Mouse (Mus musculus) myocyte (in vitro differentiated cells): ENCODE results near the gene Rad54l.

Source experiments
- CEBPB ChIP-seq: IDR thresholded peaks from 2 replicates; pipeline ENCODE4 v1.6.1; 2011; ENCODE audit warnings: mild to moderate bottlenecking, moderate library complexity; ENCODE audit not compliant: poor library complexity, insufficient read depth, severe bottlenecking
- E2F4 ChIP-seq: IDR thresholded peaks from one replicate; pipeline ENCODE4 v1.6.1; 2011; ENCODE audit warnings: mild to moderate bottlenecking, control low read depth, moderate library complexity; ENCODE audit not compliant: insufficient read depth
- MAX ChIP-seq: IDR thresholded peaks from one replicate; pipeline ENCODE4 v1.6.1; 2011; ENCODE audit warnings: low read depth, mild to moderate bottlenecking, control low read depth
- MYOD1 ChIP-seq, 3 experiments: IDR thresholded peaks; one replicate each; pipeline ENCODE4 v1.6.1; 2011; ENCODE audit warnings: control low read depth in 2 of 3, low read depth in 2 of 3, mild to moderate bottlenecking in 2 of 3, moderate library complexity in 1 of 3; ENCODE audit not compliant: insufficient read length in 2 of 3, control insufficient read depth in 1 of 3
- MYOG ChIP-seq, 3 experiments: IDR thresholded peaks; one replicate each; pipeline ENCODE4 v1.6.1; 2011; ENCODE audit warnings: control low read depth in 2 of 3, low read depth in 2 of 3, mild to moderate bottlenecking in 2 of 3; ENCODE audit not compliant: insufficient read length in 2 of 3, control insufficient read depth in 1 of 3, insufficient read depth in 1 of 3
- POLR2A ChIP-seq: IDR thresholded peaks from one replicate; pipeline ENCODE4 v1.6.1; 2011; ENCODE audit warnings: low read depth, mild to moderate bottlenecking, control low read depth, moderate library complexity; ENCODE audit not compliant: insufficient read length
- TCF12 ChIP-seq: IDR thresholded peaks from one replicate; pipeline ENCODE4 v1.6.1; 2011; ENCODE audit warnings: mild to moderate bottlenecking, control low read depth; ENCODE audit not compliant: poor library complexity, insufficient read depth, severe bottlenecking
- TCF3 ChIP-seq: IDR thresholded peaks from one replicate; pipeline ENCODE4 v1.6.1; 2011; ENCODE audit warnings: low read depth, control low read depth; ENCODE audit not compliant: insufficient read length
- USF1 ChIP-seq: IDR thresholded peaks from one replicate; pipeline ENCODE4 v1.6.1; 2011; ENCODE audit warnings: low read depth, mild to moderate bottlenecking, control low read depth, moderate library complexity

DNA sequence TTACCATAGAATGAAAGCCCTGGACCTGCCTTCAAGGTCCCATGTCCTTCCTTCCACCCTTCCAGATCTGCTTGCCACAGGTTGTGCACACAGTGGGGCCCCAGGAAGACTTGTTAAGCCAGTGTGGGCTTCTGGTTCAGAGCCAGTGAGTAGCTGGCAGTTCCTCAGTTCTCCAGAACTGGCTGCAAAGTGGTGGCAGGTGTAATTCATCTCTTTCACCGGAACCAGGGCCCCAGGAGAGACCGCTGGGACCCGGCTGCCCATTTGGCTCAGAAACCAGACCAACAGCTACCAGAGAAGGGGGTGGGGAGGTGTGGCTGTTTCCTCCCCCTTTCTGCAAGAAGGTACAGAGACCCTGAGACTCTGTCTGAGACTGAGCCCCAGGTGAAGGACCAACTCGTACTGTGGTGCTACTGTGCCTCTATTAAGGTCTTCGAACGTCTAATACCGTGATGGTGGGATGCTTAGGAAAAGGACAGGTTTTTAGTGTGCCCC lies 19.9 kb upstream of the Rad54l start:
- TF ChIP-seq POLR2A = no peak
- no peak for TF ChIP-seq USF1
- TF ChIP-seq E2F4 = no peak
- no peak for TF ChIP-seq TCF12
- no peak for TF ChIP-seq CEBPB
- TF ChIP-seq MAX = no peak
- TF ChIP-seq MYOG (IDR thresholded peaks at IDR 0.05; ENCODE audit: control insufficient read depth in 1 of 3, insufficient read depth in 1 of 3, insufficient read length in 2 of 3, low read depth in 2 of 3) = no peak
- TF ChIP-seq TCF3 = no peak
- no peak for TF ChIP-seq MYOD1 (IDR thresholded peaks at IDR 0.05; ENCODE audit: control insufficient read depth in 1 of 3, insufficient read length in 2 of 3, low read depth in 2 of 3)
